Mouse (Mus musculus) heart, postnatal 0 days (tissue): ENCODE measurements around the gene Lrrc4.

Experiments
- CTCF ChIP-seq: IDR thresholded peaks from 2 replicates; pipeline ENCODE4 v1.5.1; 2016; ENCODE audit warnings: antibody characterized with exemption, control low read depth, low read depth
- EP300 ChIP-seq: IDR thresholded peaks from 2 replicates; pipeline ENCODE4 v1.6.1; 2016; ENCODE audit warnings: antibody characterized with exemption, low read depth

GRCm38 (mm10) chr6:28717203-28717844, 114.2 kb downstream of the Lrrc4 start:
- TF ChIP-seq EP300: no peak
- no peak for TF ChIP-seq CTCF
